ENCODE assay signal across 10 mouse cellular contexts in the genomic region with DNA sequence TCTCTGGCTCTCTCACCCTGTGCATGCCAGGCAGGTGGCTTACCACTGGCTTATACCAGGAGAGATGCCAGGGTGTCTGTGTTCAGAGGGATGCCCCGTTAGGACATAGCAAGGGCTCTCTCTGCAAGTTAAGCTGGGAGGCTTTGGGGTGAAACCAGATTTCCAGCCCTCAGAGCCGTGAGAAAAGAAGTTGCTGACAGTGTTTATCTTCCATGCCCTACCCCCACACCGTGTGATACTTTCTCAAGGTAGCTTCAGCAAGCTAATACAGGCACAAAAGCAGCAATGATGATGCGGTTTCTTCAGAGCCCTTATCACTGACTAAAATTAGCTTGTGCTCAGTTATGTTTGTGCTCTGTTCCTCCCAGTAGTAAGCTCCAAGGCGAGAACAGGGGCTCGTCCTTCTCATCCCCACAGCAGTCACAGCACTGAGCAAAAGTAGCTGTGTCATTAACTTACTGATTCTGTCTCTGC. TPM values are rescaled to one million over a fixed set of nuclear protein-coding genes. Genes with fewer than 3 reads are reported as not detected.
DNase-seq lines count a peak whose midpoint lies in the region; ATAC-seq and TF ChIP-seq lines count a peak whose summit lies in the region.
"Had no signal": no experiment of that assay in that cellular context is flagged by ENCODE, and none has a peak within 500 bp of the region (broad histone marks: within the 10 kb centered on the region; RNA-seq: fewer than 3 reads in every experiment).

No protein-coding gene starts in this region.

- H3K9me3 ChIP-seq in forebrain, embryonic 13.5 days (replicated peaks) = no peaks in the 10 kb centered on the region
- H3K9me3 ChIP-seq: limb, embryonic 13.5 days had no signal

- no peaks in the 10 kb centered on the region for H3K36me3 ChIP-seq in forebrain, embryonic 13.5 days (ENCODE audit: poor library complexity, severe bottlenecking)
- H3K36me3 ChIP-seq: limb, embryonic 13.5 days had no signal

- DNase-seq in layer of hippocampus, adult 2 months (ENCODE audit: low spot score in 2 of 2) = no peak
- DNase-seq in layer of hippocampus, adult 8-10 months (ENCODE audit: low spot score in 2 of 2) = no peak
- DNase-seq in c-Kit-positive CD71-positive TER-119-negative erythroid progenitor cells, embryonic 14.5 days (ENCODE audit: low read depth) = peak; percentile 71
- peak; percentile 27 to 57 for DNase-seq in heart, adult 9 months (ENCODE audit: low spot score in 2 of 2)
- no peak for DNase-seq in gastrocnemius, postnatal 10 days
- DNase-seq in neural tube, embryonic 10.5 days (ENCODE audit: extremely low spot score, low spot score) = no peak
- DNase-seq: thymus, postnatal 36 days had no signal

- no peak overlapping the region for H3K4me2 ChIP-seq in forebrain, embryonic 13.5 days
- H3K4me2 ChIP-seq: limb, embryonic 13.5 days had no signal

- H3K4me1 ChIP-seq in forebrain, embryonic 13.5 days = no peaks in the 10 kb centered on the region
- H3K4me1 ChIP-seq: limb, embryonic 13.5 days had no signal

- H3K9ac ChIP-seq in forebrain, embryonic 13.5 days = no peak overlapping the region
- H3K9ac ChIP-seq: limb, embryonic 13.5 days had no signal

- H3K27ac ChIP-seq in layer of hippocampus, adult 2 months = peak overlapping the region; percentile 78
- no peak overlapping the region for H3K27ac ChIP-seq in forebrain, embryonic 13.5 days
- H3K27ac ChIP-seq: limb, embryonic 13.5 days had no signal

- TF ChIP-seq CTCF in layer of hippocampus, adult 2 months (conservative IDR thresholded peaks at IDR 0.05) = no peak

- ATAC-seq in megakaryocyte progenitor cell, adult 5-6 weeks (replicated peaks; ENCODE audit: poor library complexity) = peak; percentile 64
- no peak for ATAC-seq in forebrain, embryonic 13.5 days

- H3K4me3 ChIP-seq in layer of hippocampus, adult 2 months = no peak overlapping the region
- no peak overlapping the region for H3K4me3 ChIP-seq in forebrain, embryonic 13.5 days
- H3K4me3 ChIP-seq: limb, embryonic 13.5 days had no signal

- WGBS in forebrain, embryonic 13.5 days = 66% methylated on average over 6 of the region's 6 CpGs

- H3K27me3 ChIP-seq in forebrain, embryonic 13.5 days = no peaks in the 10 kb centered on the region
- H3K27me3 ChIP-seq: limb, embryonic 13.5 days had no signal

RNA-seq across cellular contexts. Expression of gene Efcab2, which starts 42.4 kb away (rescaled TPM):
- 10 to 100 TPM in 1 of 2 experiments, 1 to 10 TPM in 1; 8.1 to 11.1 TPM for total RNA-seq in layer of hippocampus, adult 2 months (2021)
- total RNA-seq in layer of hippocampus, adult 8-10 months (2022) = 10 to 100 TPM; 11.3 to 12.4 (median 11.5) TPM
- total RNA-seq in megakaryocyte progenitor cell, adult 5-6 weeks (2015) = 3.8 and 4.2 TPM in 2 replicates
- 1.7 and 3.2 TPM in 2 replicates for total RNA-seq in megakaryocyte progenitor cell, adult 5-6 weeks (2017)
- 7.4 and 8.1 TPM in 2 replicates for polyA plus RNA-seq in forebrain, embryonic 13.5 days (2015; fragmentation: Nextera tagmentation; extraction: Ambion mirVana)
- total RNA-seq in gastrocnemius, postnatal 10 days (2021) = 10 to 100 TPM in 1 of 2 experiments, 1 to 10 TPM in 1; 4.8 to 10.0 TPM

Comparison
In these comparisons a context has a peak if more than half of its experiments do, and no peak if none do; other contexts are left out.
1. DNase-seq: peak in c-Kit-positive CD71-positive TER-119-negative erythroid progenitor cells, embryonic 14.5 days (single experiment) and heart, adult 9 months (2 of 2); none in layer of hippocampus, adult 2 months (0 of 2), layer of hippocampus, adult 8-10 months (0 of 2), gastrocnemius, postnatal 10 days (single experiment) and neural tube, embryonic 10.5 days (single experiment).